Comparison of ENCODE assay signal across 9 mouse cellular contexts in the genomic region with DNA sequence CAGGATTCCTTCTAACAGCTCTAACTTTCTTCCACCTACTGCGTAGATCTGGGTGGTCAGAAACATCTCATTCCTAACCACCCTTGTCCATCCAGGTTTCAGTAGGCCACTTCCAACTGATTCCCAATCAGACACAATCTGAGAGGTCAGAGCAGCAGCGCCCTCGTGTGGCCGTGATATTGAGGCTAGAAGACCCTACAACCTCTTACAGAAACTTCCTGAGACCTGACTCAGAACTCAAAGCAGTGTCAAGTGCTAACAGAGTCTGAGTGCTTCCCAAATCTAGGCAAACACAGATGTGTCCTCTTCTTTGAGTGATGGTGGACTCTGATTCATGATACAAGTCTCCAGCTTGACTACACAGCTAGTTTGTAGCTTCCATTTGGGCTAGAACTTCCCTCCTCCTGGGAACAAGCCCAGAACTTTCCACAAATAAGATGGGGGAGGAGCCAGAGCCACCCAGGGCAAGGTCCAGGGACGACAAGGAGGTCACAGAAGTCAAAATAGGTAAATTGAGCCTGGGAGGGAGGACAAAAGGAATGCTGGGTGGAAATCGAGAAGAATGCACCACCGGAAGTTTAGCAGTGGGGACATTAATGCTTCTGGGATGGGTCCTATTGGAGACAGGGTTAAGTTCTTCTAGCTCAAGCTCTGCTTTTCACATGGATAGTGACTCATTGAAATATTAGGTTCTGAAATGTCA. TPM values are rescaled to one million over a fixed set of nuclear protein-coding genes. Genes with fewer than 3 reads are reported as not detected.
DNase-seq lines count a peak whose midpoint lies in the region; ATAC-seq and TF ChIP-seq lines count a peak whose summit lies in the region.
"Had no signal": no experiment of that assay in that cellular context is flagged by ENCODE, and none has a peak within 500 bp of the region (broad histone marks: within the 10 kb centered on the region; RNA-seq: fewer than 3 reads in every experiment).

No protein-coding gene starts in this region.

- no peak overlapping the region for H3K9ac ChIP-seq in lung, embryonic 14.5 days

- H3K9me3 ChIP-seq in lung, embryonic 14.5 days (ENCODE audit: low read depth, low read length) = no peaks in the 10 kb centered on the region

- H3K4me1 ChIP-seq in lung, embryonic 14.5 days (ENCODE audit: insufficient read depth) = no peaks in the 10 kb centered on the region

- TF ChIP-seq CTCF in lung, embryonic 14.5 days (IDR thresholded peaks at IDR 0.05; ENCODE audit: low read depth) = peak; percentile 88

- H3K27me3 ChIP-seq in lung, embryonic 14.5 days (ENCODE audit: insufficient read depth, low read length) = no peaks in the 10 kb centered on the region

- WGBS in lung, embryonic 14.5 days = 26% methylated on average over 7 of the region's 7 CpGs

- ATAC-seq in lung, embryonic 14.5 days (ENCODE audit: insufficient read depth) = 0 out of 2 replicates have a peak, but pooled peaks have one; percentile 41

- no peaks in the 10 kb centered on the region for H3K36me3 ChIP-seq in lung, embryonic 14.5 days (ENCODE audit: insufficient read depth)

- DNase-seq in 416B (ENCODE audit: low read depth) = peak; percentile 78
- DNase-seq in R1 (ENCODE audit: low read depth, low spot score) = peak; percentile 99
- DNase-seq in cerebellum, postnatal 36 days = peak; percentile 79
- DNase-seq in heart, adult 8-10 months (ENCODE audit: low spot score) = peak; percentile 46
- peak; percentile 77 to 93 for DNase-seq in kidney, postnatal 36 days
- DNase-seq in lung, embryonic 14.5 days = peak; percentile 95
- peak; percentile 82 to 89 for DNase-seq in right cerebral cortex, adult 2 months (ENCODE audit: low spot score in 2 of 2)
- peak; percentile 89 for DNase-seq in urinary bladder, postnatal 14 days (ENCODE audit: low spot score)

- H3K4me2 ChIP-seq in lung, embryonic 14.5 days = no peak overlapping the region

- H3K4me3 ChIP-seq in lung, embryonic 14.5 days (ENCODE audit: low read depth, low read length) = no peak overlapping the region

- H3K27ac ChIP-seq in lung, embryonic 14.5 days (ENCODE audit: low read depth) = no peak overlapping the region

RNA-seq across cellular contexts. Expression of gene Zfp57, which starts 3.8 kb away (rescaled TPM):
- total RNA-seq in heart, adult 8-10 months (2022) = 1 to 10 TPM in 3 of 4 experiments, under 1 TPM in 1; 0.87 to 2.4 (median 1.4) TPM
- polyA plus RNA-seq in lung, embryonic 14.5 days (2014; fragmentation: Nextera tagmentation; extraction: Ambion mirVana) = 77.5 and 80.7 TPM in 2 replicates

RNA-seq across cellular contexts. Expression of gene H2-M5, which starts 7.8 kb away (rescaled TPM):
- under 1 TPM in 1 of 4 experiments, not detected in 3; 0.25 TPM for total RNA-seq in heart, adult 8-10 months (2022)
- 0.17 and 0.22 TPM in 2 replicates for polyA plus RNA-seq in lung, embryonic 14.5 days (2014; fragmentation: Nextera tagmentation; extraction: Ambion mirVana)

RNA-seq across cellular contexts. Expression of gene 2410137M14Rik, which starts 16.1 kb away (rescaled TPM):
- 1 to 10 TPM in 2 of 4 experiments, under 1 TPM in 2; 0.50 to 1.4 (median 0.90) TPM for total RNA-seq in heart, adult 8-10 months (2022)
- not detected in 2 replicates for polyA plus RNA-seq in lung, embryonic 14.5 days (2014; fragmentation: Nextera tagmentation; extraction: Ambion mirVana)
- polyA plus RNA-seq: gonadal fat pad, adult 2 months had no signal

RNA-seq across cellular contexts. Expression of gene Mog, which starts 26.0 kb away (rescaled TPM):
- total RNA-seq in heart, adult 8-10 months (2022) = not detected
- 0.11 and 0.13 TPM in 2 replicates for polyA plus RNA-seq in lung, embryonic 14.5 days (2014; fragmentation: Nextera tagmentation; extraction: Ambion mirVana)
- polyA plus RNA-seq: gonadal fat pad, adult 2 months had no signal

RNA-seq across cellular contexts. Expression of gene Znrd1as, which starts 38.8 kb away (rescaled TPM):
- total RNA-seq in heart, adult 8-10 months (2022) = 10 to 100 TPM; 13.8 to 22.2 (median 15.3) TPM
- 5.1 and 6.9 TPM in 2 replicates for polyA plus RNA-seq in lung, embryonic 14.5 days (2014; fragmentation: Nextera tagmentation; extraction: Ambion mirVana)

Comparison
In these comparisons a context has a peak if more than half of its experiments do, and no peak if none do; other contexts are left out.
1. DNase-seq: peak in every context shown above with its lines; median percentile 99 in R1; 95 in lung, embryonic 14.5 days; 89 in urinary bladder, postnatal 14 days; 86 in right cerebral cortex, adult 2 months; 85 in kidney, postnatal 36 days; 79 in cerebellum, postnatal 36 days; 78 in 416B; 46 in heart, adult 8-10 months.